Mouse (Mus musculus) liver, embryonic 14.5 days (tissue): ENCODE data around the gene Adgrb3.

Experiments used
- CTCF ChIP-seq: IDR thresholded peaks from 2 replicates; pipeline ENCODE4 v1.5.1; 2016; ENCODE audit warnings: antibody characterized with exemption, low read depth, control low read depth
- EP300 ChIP-seq: IDR thresholded peaks from 2 replicates; pipeline ENCODE4 v1.6.1; 2016; ENCODE audit warnings: antibody characterized with exemption, low read depth

- TF ChIP-seq CTCF (no peak), EP300 (no peak)
Measured at GRCm38 (mm10) chr1:25696771-25697170, 132.7 kb downstream of the Adgrb3 start.
